Mouse (Mus musculus) intestine, postnatal 0 days (tissue): ENCODE results near the gene Bicral. TPM values are rescaled to one million over a fixed set of nuclear protein-coding genes. Genes with fewer than 3 reads are reported as not detected.
"Not testable (repeated sequence)": the region's sequence is repeated elsewhere in the genome, so short reads cannot be mapped to it uniquely, and the experiment has no call there.

Experiments used
- ATAC-seq: fragments of 200-750 bp; cut with Nextera tagmentation; 2 replicates; pipeline ENCODE4 v1.8.0; 2017; ENCODE audit warnings: mild to moderate bottlenecking, moderate TSS enrichment, moderate library complexity
- H3K27ac ChIP-seq: fragments of 300-500 bp; sonication (generic); 2 replicates; pipeline ENCODE4 v1.5.1; 2014; ENCODE audit warnings: mild to moderate bottlenecking, low read depth, low read length, moderate library complexity
- H3K27me3 ChIP-seq: fragments of 300-500 bp; sonication (generic); replicated peaks from 2 replicates; pipeline ENCODE4 v1.6.1; 2014; ENCODE audit warnings: low read length, mixed read lengths; ENCODE audit not compliant: control insufficient read depth, insufficient read depth
- H3K36me3 ChIP-seq: fragments of 300-500 bp; sonication (generic); 2 replicates; pipeline ENCODE4 v1.6.1; 2014; ENCODE audit warnings: mild to moderate bottlenecking, moderate library complexity; ENCODE audit not compliant: control insufficient read depth, insufficient read depth
- H3K4me1 ChIP-seq: fragments of 300-500 bp; sonication (generic); replicated peaks from 2 replicates; pipeline ENCODE4 v1.6.1; 2014; ENCODE audit warnings: antibody characterized with exemption, low read length, mixed read lengths; ENCODE audit not compliant: control insufficient read depth, insufficient read depth
- H3K4me2 ChIP-seq: fragments of 300-500 bp; sonication (generic); replicated peaks from 2 replicates; pipeline ENCODE4 v1.6.1; 2014; ENCODE audit warnings: low read depth, mild to moderate bottlenecking, moderate library complexity
- H3K4me3 ChIP-seq: fragments of 300-500 bp; sonication (generic); 2 replicates; pipeline ENCODE4 v1.5.1; 2014; ENCODE audit warnings: low read depth, low read length
- H3K9ac ChIP-seq: fragments of 300-500 bp; sonication (generic); 2 replicates; pipeline ENCODE4 v1.6.1; 2014; ENCODE audit warnings: mild to moderate bottlenecking, low read depth, low read length
- H3K9me3 ChIP-seq: fragments of 300-500 bp; sonication (generic); 2 replicates; pipeline ENCODE4 v1.6.1; 2016; ENCODE audit warnings: mixed run types; ENCODE audit not compliant: control insufficient read depth
- CTCF ChIP-seq: sonication (generic); IDR thresholded peaks from 2 replicates; pipeline ENCODE4 v1.5.1; 2016; ENCODE audit warnings: low read depth, mild to moderate bottlenecking, control low read depth, antibody characterized with exemption, moderate library complexity
- WGBS: fragments of 180-500 bp; shearing (Covaris S2); extraction: QIAGEN DNeasy Blood & Tissue Kit; methylation state at CpG from one replicate; pipeline ENCODE4 v1.1.7; 2014; 5-methylcytosine and 5-hydroxymethylcytosine counted together
- polyA plus RNA-seq: library from polyadenylated mRNA; unstranded; fragments of >200 nt; fragmentation: Nextera tagmentation; extraction: Ambion mirVana; gene quantifications from 2 replicates; pipeline ENCODE4 v1.2.1, GENCODE M21; 2015

Gene Bicral
- polyA plus RNA-seq, 1 experiment from 2014 or later: 2.2 TPM

DNA sequence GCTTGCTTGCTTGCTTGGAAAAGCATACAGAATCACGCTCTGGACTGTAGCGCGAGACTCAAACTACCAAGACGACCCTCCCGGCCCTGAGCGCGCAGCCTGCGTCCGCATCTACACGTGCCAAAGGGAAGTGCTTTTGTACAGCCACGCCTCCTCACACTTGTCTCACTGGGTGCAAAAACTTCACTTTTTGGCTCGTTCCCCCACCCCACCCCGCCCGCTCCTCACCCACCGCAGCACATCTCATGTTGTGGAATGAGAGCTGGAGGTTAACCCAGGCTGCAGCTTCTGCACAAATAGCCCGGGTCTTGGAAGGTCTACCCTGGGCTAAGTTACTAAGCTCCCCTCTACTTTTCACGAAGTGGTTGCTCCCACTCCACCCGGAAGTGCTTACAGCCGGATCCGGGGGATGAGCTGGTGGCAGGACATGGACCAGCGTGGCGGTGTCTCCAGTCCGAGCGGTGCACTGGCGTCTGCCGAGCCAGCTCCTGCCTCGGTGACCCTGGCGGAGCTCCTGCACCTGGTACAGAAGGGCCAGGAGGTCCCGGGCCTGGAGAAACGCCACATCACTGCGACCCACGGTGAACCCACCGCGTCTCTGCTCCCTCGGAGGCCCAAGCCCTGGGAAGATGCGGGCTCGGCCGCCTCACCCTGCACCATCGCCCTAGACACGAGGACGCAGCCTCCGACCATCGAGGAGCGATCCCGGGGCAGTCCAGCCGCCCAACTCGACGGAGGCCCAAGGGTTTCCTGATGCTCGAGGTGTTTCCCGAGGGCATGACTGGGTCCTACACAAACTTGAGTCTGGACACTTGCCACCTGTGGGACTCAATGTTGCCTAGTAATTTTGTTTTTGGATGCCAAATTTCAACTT lies 85.6 kb downstream of the Bicral start, which contains the start of gene 2310039H08Rik:
Gene 2310039H08Rik, plus strand, starts transcription at position 232 of the 874 bp plus-strand sequence.
- ATAC-seq: peak; percentile 79

GRCm38 (mm10) chr17:46772038-46772403 lies 86.3 kb downstream of the Bicral start:
- H3K9me3 ChIP-seq: no peaks in the 10 kb centered on the region
- no peaks in the 10 kb centered on the region for H3K27me3 ChIP-seq
- no peak for TF ChIP-seq CTCF
- H3K4me2 ChIP-seq: peak overlapping the region; percentile 94
- no peaks in the 10 kb centered on the region for H3K4me1 ChIP-seq
- peak overlapping the region; percentile 76; the same call in 1 of the 2 replicates for H3K9ac ChIP-seq
- 3% methylated on average over 5 of the region's 5 CpGs for WGBS
- 0 out of 2 replicates have a peak overlapping the region, but pooled peaks have one; percentile 16 for H3K27ac ChIP-seq
- H3K4me3 ChIP-seq: peak overlapping the region; percentile 85
- peaks cover 27% of the 10 kb centered on the region for H3K36me3 ChIP-seq
- no peak for ATAC-seq

More for the DNA sequence above, 85.6 kb downstream of the Bicral start, which contains the start of gene 2310039H08Rik:
- H3K27ac ChIP-seq: peak within 1 kb of the TSS; percentile 87
- no peaks in the 10 kb centered on the region for H3K4me1 ChIP-seq
- H3K9ac ChIP-seq: peak within 1 kb of the TSS; percentile 76
- no peaks in the 10 kb centered on the region for H3K27me3 ChIP-seq
- WGBS: 0% methylated on average over 50 of the region's 50 CpGs
- H3K9me3 ChIP-seq: no peaks in the 10 kb centered on the region
- peak within 1 kb of the TSS; percentile 94 for H3K4me2 ChIP-seq
- peaks cover 33% of the 10 kb centered on the region for H3K36me3 ChIP-seq
- no peak for TF ChIP-seq CTCF
- H3K4me3 ChIP-seq: peak within 1 kb of the TSS; percentile 85

DNA sequence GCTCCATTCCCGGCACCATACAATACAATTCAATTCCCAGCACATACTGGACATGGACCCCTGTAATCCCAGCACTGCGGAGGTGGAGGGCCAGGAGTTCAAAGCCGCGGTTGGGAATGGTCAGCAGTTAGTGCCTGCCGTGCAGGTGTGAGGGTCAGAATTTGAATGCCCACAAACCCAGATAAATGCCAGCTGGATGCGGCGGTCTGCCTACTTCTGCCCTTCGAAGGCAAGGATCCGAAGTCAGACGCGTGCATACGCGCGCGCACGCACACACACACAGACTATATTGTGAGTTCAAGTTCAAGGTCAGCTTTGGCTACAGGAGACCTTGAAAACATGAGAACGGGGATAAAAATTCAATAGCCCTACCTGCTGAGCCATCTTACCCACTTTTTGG lies 86.7 kb downstream of the Bicral start:
- H3K36me3 ChIP-seq: peaks cover 25% of the 10 kb centered on the region
- H3K9ac ChIP-seq: no peak overlapping the region
- WGBS: 66% methylated on average over 17 of the region's 17 CpGs
- no peak overlapping the region for H3K27ac ChIP-seq
- H3K27me3 ChIP-seq: no peaks in the 10 kb centered on the region
- H3K9me3 ChIP-seq: no peaks in the 10 kb centered on the region
- H3K4me1 ChIP-seq: no peaks in the 10 kb centered on the region
- no peak for ATAC-seq
- H3K4me2 ChIP-seq: peak overlapping the region; percentile 94
- no peak for TF ChIP-seq CTCF
- H3K4me3 ChIP-seq: peak overlapping the region; percentile 85; the same call in 1 of the 2 replicates

DNA sequence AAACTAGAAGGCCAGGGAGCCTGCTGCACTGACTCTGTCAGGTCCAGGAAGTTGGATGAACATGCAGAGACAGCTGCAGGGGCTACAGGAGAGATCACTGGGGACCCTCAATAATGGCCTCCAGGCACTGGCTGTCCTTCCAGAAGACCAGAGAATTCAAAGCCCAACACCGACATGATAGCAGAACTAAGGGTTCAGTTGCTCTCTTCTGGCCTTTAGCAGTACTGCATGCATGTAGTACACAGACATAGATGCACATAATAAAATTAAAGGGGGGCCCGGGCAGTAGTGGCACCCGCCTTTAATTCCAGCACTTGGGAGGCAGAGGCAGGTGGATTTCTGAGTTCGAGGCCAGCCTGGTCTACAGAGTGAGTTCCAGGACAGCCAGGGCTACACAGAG lies 87.3 kb downstream of the Bicral start:
- Histone ChIP-seq H3K27me3 (no peaks in the 10 kb centered on the region), H3K9me3 (no peaks in the 10 kb centered on the region), H3K4me3 (no peak overlapping the region), H3K4me1 (no peaks in the 10 kb centered on the region), H3K27ac (no peak overlapping the region), H3K9ac (no peak overlapping the region), H3K4me2 (no peak overlapping the region), H3K36me3 (peaks cover 20% of the 10 kb centered on the region)
- 87% methylated on average over 4 of the region's 4 CpGs for whole genome bisulfite sequencing
- TF ChIP-seq CTCF: peak; percentile 42
- no peak for ATAC-seq

GRCm38 (mm10) chr17:46770546-46770945 lies 87.7 kb downstream of the Bicral start:
- Histone ChIP-seq H3K4me1 (no peaks in the 10 kb centered on the region), H3K27ac (no peak overlapping the region), H3K9me3 (no peaks in the 10 kb centered on the region), H3K9ac (no peak overlapping the region), H3K4me3 (no peak overlapping the region), H3K4me2 (no peak overlapping the region), H3K36me3 (peaks cover 15% of the 10 kb centered on the region), H3K27me3 (no peaks in the 10 kb centered on the region)
- no peak for TF ChIP-seq CTCF
- 92% methylated on average over 11 of the region's 11 CpGs for WGBS
- no peak for ATAC-seq

GRCm38 (mm10) chr17:46767868-46768267 lies 90.4 kb downstream of the Bicral start:
- no peaks in the 10 kb centered on the region for H3K4me1 ChIP-seq
- no peaks in the 10 kb centered on the region for H3K36me3 ChIP-seq
- H3K9ac ChIP-seq: no peak overlapping the region
- H3K27ac ChIP-seq: no peak overlapping the region
- no peak for ATAC-seq
- no peaks in the 10 kb centered on the region for H3K9me3 ChIP-seq
- H3K4me2 ChIP-seq: no peak overlapping the region
- H3K4me3 ChIP-seq: no peak overlapping the region
- 44% methylated on average over 8 of the region's 8 CpGs for WGBS
- H3K27me3 ChIP-seq: no peaks in the 10 kb centered on the region
- TF ChIP-seq CTCF: no peak

DNA sequence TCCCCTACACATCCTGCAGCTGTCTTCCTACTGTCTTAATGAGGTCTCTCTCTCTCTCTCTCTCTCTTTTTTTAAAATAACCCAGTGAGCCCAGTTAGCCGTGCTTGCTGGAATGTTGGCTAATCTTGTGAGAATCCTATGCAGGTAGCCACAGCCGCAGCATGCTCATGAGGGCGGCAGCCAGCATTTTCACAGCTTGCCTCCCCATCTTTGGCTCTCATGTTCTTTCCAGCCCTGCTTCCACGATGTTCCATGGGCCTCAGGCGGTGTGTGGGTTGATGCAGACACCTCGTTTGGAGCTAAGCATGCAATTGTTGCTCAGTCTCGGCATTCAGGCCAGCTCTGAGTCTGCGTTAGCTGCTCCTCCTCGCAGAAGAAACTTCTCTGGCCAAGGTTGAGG lies 93.4 kb downstream of the Bicral start:
- not testable (repeated sequence) for H3K4me3 ChIP-seq, H3K9me3 ChIP-seq, H3K4me1 ChIP-seq, ATAC-seq, H3K27ac ChIP-seq, H3K27me3 ChIP-seq, H3K4me2 ChIP-seq, H3K36me3 ChIP-seq, H3K9ac ChIP-seq
- 67% methylated on average over 9 of the region's 9 CpGs for WGBS
